2 mouse cellular contexts compared by ENCODE assay signal in genomic region chr14:118763362-118763761, GRCm38 (mm10).
DNase-seq lines count a peak whose midpoint lies in the region.

No protein-coding gene starts in this region.

- peak; percentile 83 for DNase-seq in heart, adult 11 months
- DNase-seq in testis, postnatal 10 days (ENCODE audit: low spot score): peak; percentile 28
